In the genomic region with DNA sequence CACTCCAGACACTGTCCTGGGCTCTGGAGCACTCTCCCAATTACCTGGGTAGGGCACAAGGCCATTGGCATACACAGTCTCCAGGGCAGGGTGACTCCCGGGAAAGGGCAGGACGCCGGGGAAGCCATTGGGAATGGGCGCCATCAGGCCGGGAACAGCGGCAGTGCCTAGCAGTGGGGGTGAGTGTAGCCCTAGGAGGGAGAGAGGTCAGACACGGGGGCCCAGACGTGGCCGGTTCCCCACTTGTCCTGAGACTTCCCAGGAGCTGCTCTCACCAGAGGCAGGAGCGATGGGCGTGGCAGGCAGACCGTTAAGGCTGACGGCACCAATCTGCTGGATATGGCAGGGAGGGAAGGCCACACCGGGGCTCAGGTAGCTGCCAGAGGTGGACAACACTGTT, we compare ENCODE assay signal across 17 mouse cellular contexts. TPM values are rescaled to one million over a fixed set of nuclear protein-coding genes. Genes with fewer than 3 reads are reported as not detected.
DNase-seq lines count a peak whose midpoint lies in the region; ATAC-seq and TF ChIP-seq lines count a peak whose summit lies in the region.
"Had no signal": no experiment of that assay in that cellular context is flagged by ENCODE, and none has a peak within 500 bp of the region (broad histone marks: within the 10 kb centered on the region; RNA-seq: fewer than 3 reads in every experiment).

No protein-coding gene starts in this region.

- no peak for TF ChIP-seq EP300 in liver, postnatal 0 days (IDR thresholded peaks at IDR 0.05; ENCODE audit: low read depth)

- H3K27ac ChIP-seq in liver, postnatal 0 days (ENCODE audit: low read depth) = no peak overlapping the region
- no peak overlapping the region for H3K27ac ChIP-seq in liver, embryonic 12.5 days
- H3K27ac ChIP-seq: hindbrain, embryonic 15.5 days; limb, embryonic 12.5 days had no signal

- DNase-seq in frontal cortex, postnatal 14 days (ENCODE audit: low spot score in 2 of 2) = peak; percentile 5 to 6
- DNase-seq in frontal cortex, postnatal 25 days (ENCODE audit: low spot score in 2 of 2) = no peak
- DNase-seq in liver, postnatal 0 days = peak; percentile 13
- peak; percentile 11 for DNase-seq in thymus, postnatal 4 days
- no peak for DNase-seq in thymus, postnatal 36 days
- no peak for DNase-seq in MN1 (ENCODE audit: low spot score)
- DNase-seq: adrenal gland, adult 2 months; heart, postnatal 36 days; lung, postnatal 14 days; thymus, postnatal 14 days had no signal

- H3K27me3 ChIP-seq in liver, postnatal 0 days (ENCODE audit: insufficient read depth, low read length) = peaks cover 52% of the 10 kb centered on the region
- H3K27me3 ChIP-seq in liver, embryonic 12.5 days (replicated peaks) = peaks cover 100% of the 10 kb centered on the region

- no peak overlapping the region for H3K4me2 ChIP-seq in liver, postnatal 0 days (ENCODE audit: low read depth, low read length)
- no peak overlapping the region for H3K4me2 ChIP-seq in liver, embryonic 12.5 days
- H3K4me2 ChIP-seq: heart, embryonic 12.5 days; hindbrain, embryonic 15.5 days; limb, embryonic 12.5 days had no signal

- H3K36me3 ChIP-seq in liver, postnatal 0 days (replicated peaks; ENCODE audit: insufficient read depth, low read length) = no peaks in the 10 kb centered on the region
- no peaks in the 10 kb centered on the region for H3K36me3 ChIP-seq in liver, embryonic 12.5 days
- H3K36me3 ChIP-seq: G1E; heart, embryonic 12.5 days; limb, embryonic 12.5 days had no signal

- no peak for TF ChIP-seq CTCF in liver, postnatal 0 days (IDR thresholded peaks at IDR 0.05; ENCODE audit: low read depth)

- H3K4me3 ChIP-seq in liver, postnatal 0 days (ENCODE audit: low read depth, low read length) = no peak overlapping the region
- no peak overlapping the region for H3K4me3 ChIP-seq in liver, embryonic 12.5 days
- H3K4me3 ChIP-seq: heart, embryonic 12.5 days; hindbrain, embryonic 15.5 days; limb, embryonic 12.5 days; megakaryocyte, embryonic 14.5 days had no signal

- WGBS in liver, postnatal 0 days (ENCODE audit: insufficient replicate concordance) = 60% methylated on average over 14 of the region's 14 CpGs
- WGBS in liver, embryonic 12.5 days (ENCODE audit: insufficient replicate concordance) = 55% methylated on average over 14 of the region's 14 CpGs

- no peak for ATAC-seq in liver, postnatal 0 days
- ATAC-seq in liver, embryonic 12.5 days = no peak
- ATAC-seq: intestine, embryonic 16.5 days had no signal

- no peaks in the 10 kb centered on the region for H3K9me3 ChIP-seq in liver, postnatal 0 days (ENCODE audit: low read length)
- H3K9me3 ChIP-seq in liver, embryonic 12.5 days (replicated peaks) = no peaks in the 10 kb centered on the region
- H3K9me3 ChIP-seq: G1E; heart, embryonic 12.5 days; hindbrain, embryonic 15.5 days; limb, embryonic 12.5 days; megakaryocyte, embryonic 14.5 days had no signal

- H3K9ac ChIP-seq in liver, postnatal 0 days (replicated peaks) = no peak overlapping the region
- H3K9ac ChIP-seq in liver, embryonic 12.5 days = no peak overlapping the region
- H3K9ac ChIP-seq: heart, embryonic 12.5 days; hindbrain, embryonic 15.5 days; limb, embryonic 12.5 days had no signal

- H3K4me1 ChIP-seq in liver, postnatal 0 days (ENCODE audit: insufficient read depth) = peaks cover 16% of the 10 kb centered on the region
- H3K4me1 ChIP-seq in liver, embryonic 12.5 days = peaks cover 25% of the 10 kb centered on the region

RNA-seq across cellular contexts. Expression of gene Nfic, which starts 11.4 kb away (rescaled TPM):
- polyA plus RNA-seq in liver, postnatal 0 days (2015; fragmentation: Nextera tagmentation; extraction: Ambion mirVana) = 19.6 and 21.1 TPM in 2 replicates
- polyA plus RNA-seq in liver, embryonic 12.5 days (2016; fragmentation: Nextera tagmentation; extraction: Ambion mirVana) = 10.1 and 10.2 TPM in 2 replicates

RNA-seq across cellular contexts. Expression of gene Celf5, which starts 15.6 kb away (rescaled TPM):
- polyA plus RNA-seq in liver, postnatal 0 days (2015; fragmentation: Nextera tagmentation; extraction: Ambion mirVana) = not detected in 2 replicates
- polyA plus RNA-seq in liver, embryonic 12.5 days (2016; fragmentation: Nextera tagmentation; extraction: Ambion mirVana) = 0.05 and 0.06 TPM in 2 replicates

RNA-seq across cellular contexts. Expression of gene Ncln, which starts 29.3 kb away (rescaled TPM):
- 29.2 and 30.6 TPM in 2 replicates for polyA plus RNA-seq in liver, postnatal 0 days (2015; fragmentation: Nextera tagmentation; extraction: Ambion mirVana)
- 59.9 and 62.7 TPM in 2 replicates for polyA plus RNA-seq in liver, embryonic 12.5 days (2016; fragmentation: Nextera tagmentation; extraction: Ambion mirVana)

RNA-seq across cellular contexts. Expression of gene S1pr4, which starts 33.1 kb away (rescaled TPM):
- 6.3 and 7.4 TPM in 2 replicates for polyA plus RNA-seq in liver, postnatal 0 days (2015; fragmentation: Nextera tagmentation; extraction: Ambion mirVana)
- 3.1 and 3.3 TPM in 2 replicates for polyA plus RNA-seq in liver, embryonic 12.5 days (2016; fragmentation: Nextera tagmentation; extraction: Ambion mirVana)

RNA-seq across cellular contexts. Expression of gene Gna15, which starts 57.1 kb away (rescaled TPM):
- 4.0 and 4.4 TPM in 2 replicates for polyA plus RNA-seq in liver, postnatal 0 days (2015; fragmentation: Nextera tagmentation; extraction: Ambion mirVana)
- polyA plus RNA-seq in liver, embryonic 12.5 days (2016; fragmentation: Nextera tagmentation; extraction: Ambion mirVana) = 7.0 and 7.3 TPM in 2 replicates

Comparison
In these comparisons a context has a peak if more than half of its experiments do, and no peak if none do; other contexts are left out.
1. DNase-seq: peak in frontal cortex, postnatal 14 days (2 of 2), liver, postnatal 0 days (single experiment) and thymus, postnatal 4 days (single experiment); none in frontal cortex, postnatal 25 days (0 of 2), thymus, postnatal 36 days (0 of 2) and MN1 (single experiment).